Mouse (Mus musculus) lung, postnatal 0 days (tissue): ENCODE results near the gene Celf2.

Experiments
- CTCF ChIP-seq: IDR thresholded peaks from 2 replicates; pipeline ENCODE4 v1.5.1; 2016; ENCODE audit warnings: antibody characterized with exemption, mild to moderate bottlenecking
- EP300 ChIP-seq: IDR thresholded peaks from 2 replicates; pipeline ENCODE4 v1.6.1; 2016; ENCODE audit warnings: antibody characterized with exemption, mild to moderate bottlenecking, control low read depth

GRCm38 (mm10) chr2:7031389-7031788 lies 478.0 kb downstream of the Celf2 start:
- TF ChIP-seq CTCF (no peak), EP300 (no peak)
